Mouse (Mus musculus) ES-E14 (cell line): Measurements from ENCODE around the gene Stra6l. TPM values are rescaled to one million over a fixed set of nuclear protein-coding genes. Genes with fewer than 3 reads are reported as not detected.

ENCODE experiments used
- DNase-seq: peaks from one replicate; pipeline ENCODE4 v3.0.0-alpha.2; 2013; ENCODE audit warnings: low read depth, low spot score
- H3K27ac ChIP-seq: 2 replicates; pipeline ENCODE4 v1.5.1; 2012; ENCODE audit warnings: low read depth, mild to moderate bottlenecking, low read length, moderate library complexity, mixed read lengths; ENCODE audit not compliant: poor library complexity, insufficient read depth, severe bottlenecking
- H3K36me3 ChIP-seq: 2 replicates; pipeline ENCODE4 v1.6.1; 2012; ENCODE audit warnings: mild to moderate bottlenecking, low read length, moderate library complexity, mixed read lengths; ENCODE audit not compliant: control insufficient read depth, poor library complexity, insufficient read depth, severe bottlenecking
- H3K4me1 ChIP-seq, 2 experiments: fragments of 150-350 bp in 1 of 2; sonication (generic) in 1 of 2; 2 replicates each; pipeline ENCODE4 v1.6.1; 2012; ENCODE audit warnings: low read length in 2 of 2, mild to moderate bottlenecking in 1 of 2, mixed read lengths in 1 of 2; ENCODE audit not compliant: control insufficient read depth in 2 of 2, insufficient read depth in 2 of 2, poor library complexity in 1 of 2
- H3K4me3 ChIP-seq, 2 experiments: fragments of 150-350 bp in 1 of 2; sonication (generic) in 1 of 2; 2 replicates each; pipeline ENCODE4 v1.5.1; 2012; ENCODE audit warnings: low read length in 2 of 2, low read depth in 1 of 2, mild to moderate bottlenecking in 1 of 2, mixed read lengths in 1 of 2; ENCODE audit not compliant: insufficient read depth in 1 of 2, poor library complexity in 1 of 2, severe bottlenecking in 1 of 2
- H3K9ac ChIP-seq: 2 replicates; pipeline ENCODE4 v1.6.1; 2012; ENCODE audit warnings: low read depth, mild to moderate bottlenecking, low read length, mixed read lengths; ENCODE audit not compliant: poor library complexity, insufficient read depth, severe bottlenecking
- H3K9me3 ChIP-seq: fragments of 150-350 bp; sonication (generic); 2 replicates; pipeline ENCODE4 v1.6.1; 2012; ENCODE audit warnings: low read depth, mild to moderate bottlenecking, low read length; ENCODE audit not compliant: control insufficient read depth, insufficient read depth
- CHD2 ChIP-seq: IDR thresholded peaks from 2 replicates; pipeline ENCODE4 v1.6.1; 2014; ENCODE audit warnings: mild to moderate bottlenecking, low read depth, low read length, inconsistent platforms
- HCFC1 ChIP-seq: IDR thresholded peaks from 2 replicates; pipeline ENCODE4 v1.6.1; 2012; ENCODE audit warnings: low read length, inconsistent platforms, borderline replicate concordance; ENCODE audit not compliant: insufficient read depth
- MAFK ChIP-seq: IDR thresholded peaks from 2 replicates; pipeline ENCODE4 v1.6.1; 2014; ENCODE audit warnings: mild to moderate bottlenecking, low read depth, low read length, inconsistent platforms; ENCODE audit not compliant: insufficient read depth
- ZC3H11A ChIP-seq: IDR thresholded peaks from 2 replicates; pipeline ENCODE4 v1.6.1; 2012; ENCODE audit warnings: low read depth, mild to moderate bottlenecking, inconsistent platforms, low read length, borderline replicate concordance
- ZNF384 ChIP-seq: IDR thresholded peaks from 2 replicates; pipeline ENCODE4 v1.6.1; 2012; ENCODE audit warnings: low read depth, low read length, inconsistent platforms
- in situ Hi-C, 2 experiments: fragments of 600-800 bp; cut with MboI; formaldehyde crosslinking; loops; one replicate each; pipeline ENCODE4 v1.15.1; 2025; ENCODE audit warnings: low sequenced_read_pairs in 2 of 2, inconsistent platforms in 1 of 2; ENCODE audit not compliant: unreplicated experiment in 2 of 2
- total RNA-seq: library from RNA; depleted of rRNA; stranded (reverse); fragments of 300-350 nt; gene quantifications from 2 replicates; pipeline ENCODE4 v1.2.3, GENCODE M21; 2012; rRNA removed

The Stra6l gene
- total RNA-seq, 1 experiment = 0.40 TPM

- H3K36me3 ChIP-seq = no peaks in the 10 kb centered on the region
- H3K4me1 ChIP-seq = no peaks in the 10 kb centered on the region
- H3K9me3 ChIP-seq = no peaks in the 10 kb centered on the region
- no peak overlapping the region for H3K27ac ChIP-seq
- in situ Hi-C loops = no loop called here
- TF ChIP-seq ZNF384 = no peak
- no peak for TF ChIP-seq MAFK
- TF ChIP-seq CHD2 = no peak
- TF ChIP-seq ZC3H11A = no peak
- no peak for TF ChIP-seq HCFC1
- no peak overlapping the region for H3K4me3 ChIP-seq
- no peak for DNase-seq
- H3K9ac ChIP-seq = no peak overlapping the region
Measured at GRCm38 (mm10) chr4:45911876-45912275, 63.4 kb downstream of the Stra6l start.

DNA sequence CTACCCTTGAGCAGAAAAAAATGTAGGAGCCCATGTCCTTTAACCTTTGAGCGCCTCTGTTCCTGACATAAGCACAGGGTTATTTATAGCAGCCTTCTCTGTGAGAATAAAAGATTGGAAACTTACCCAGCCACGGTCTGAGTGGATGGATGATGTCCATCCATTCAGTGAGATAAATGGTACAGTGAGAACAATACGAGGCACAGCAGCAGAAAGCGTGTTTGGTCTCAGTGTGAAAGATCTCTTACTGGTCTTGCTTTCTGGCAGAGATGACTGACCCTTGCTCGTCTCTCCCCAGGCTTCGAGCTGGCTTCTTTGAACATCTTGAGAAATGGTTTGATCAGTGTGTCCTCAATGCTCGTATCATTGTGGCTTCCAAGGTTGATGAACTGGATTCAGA is 68.6 kb downstream of the Stra6l start:
- Histone ChIP-seq H3K9me3 (no peaks in the 10 kb centered on the region), H3K36me3 (no peaks in the 10 kb centered on the region), H3K27ac (no peak overlapping the region), H3K9ac (no peak overlapping the region), H3K4me1 (no peaks in the 10 kb centered on the region), H3K4me3 (no peak overlapping the region)
- in situ Hi-C loops = no loop called here
- TF ChIP-seq MAFK (no peak), CHD2 (no peak), ZNF384 (no peak), HCFC1 (no peak), ZC3H11A (no peak)
- no peak for DNase-seq

DNA sequence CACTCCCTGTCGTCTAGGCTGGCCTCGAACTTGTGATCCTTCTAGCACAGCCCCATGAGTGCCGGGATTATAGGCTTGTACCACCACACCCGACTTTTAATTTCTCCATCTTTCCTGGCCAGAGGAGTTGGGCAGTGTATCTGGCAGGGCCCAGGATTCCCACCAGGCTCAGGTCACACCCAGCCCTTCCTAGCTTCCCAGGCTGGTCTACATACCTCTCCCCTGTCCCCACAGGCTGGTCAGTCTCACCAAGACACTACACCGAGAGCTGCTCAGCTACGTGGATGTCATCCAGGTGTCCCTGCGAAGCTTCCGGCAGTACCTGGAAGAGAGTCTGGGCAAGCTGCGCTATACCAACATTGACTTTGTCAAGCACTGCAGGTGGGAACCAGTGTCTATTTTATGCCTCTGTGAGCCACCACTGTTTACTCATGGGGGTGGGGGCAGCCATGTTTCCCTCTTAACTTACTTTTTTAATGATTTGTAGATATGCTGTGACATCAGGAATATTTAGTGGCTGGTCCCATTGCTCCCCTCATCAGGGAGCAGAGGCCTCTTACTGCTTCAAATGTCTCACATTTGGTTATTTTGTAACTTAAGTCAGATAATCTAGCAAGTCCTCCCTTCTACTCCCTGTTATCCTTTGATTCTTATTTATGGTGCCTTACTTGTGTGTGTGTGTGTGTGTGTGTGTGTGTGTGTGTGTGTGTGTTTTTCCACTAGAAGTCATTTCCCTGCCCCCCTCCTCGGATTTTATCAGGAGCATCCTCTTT is 73.4 kb downstream of the Stra6l start:
- H3K27ac ChIP-seq = no peak overlapping the region
- in situ Hi-C loops = no loop called here
- no peak for DNase-seq
- H3K4me3 ChIP-seq = no peak overlapping the region
- no peak overlapping the region for H3K9ac ChIP-seq
- H3K36me3 ChIP-seq = no peaks in the 10 kb centered on the region
- TF ChIP-seq MAFK (no peak), HCFC1 (no peak), ZNF384 (no peak), CHD2 (no peak), ZC3H11A (no peak)
- H3K9me3 ChIP-seq = no peaks in the 10 kb centered on the region
- H3K4me1 ChIP-seq = no peaks in the 10 kb centered on the region

- no peaks in the 10 kb centered on the region for H3K4me1 ChIP-seq
- no peaks in the 10 kb centered on the region for H3K36me3 ChIP-seq
- no peak overlapping the region for H3K27ac ChIP-seq
- H3K4me3 ChIP-seq = no peak overlapping the region
- no peak for DNase-seq
- no peak overlapping the region for H3K9ac ChIP-seq
- in situ Hi-C loops = no loop called here
- no peak for TF ChIP-seq CHD2
- no peaks in the 10 kb centered on the region for H3K9me3 ChIP-seq
Measured at GRCm38 (mm10) chr4:45924011-45924410, 75.5 kb downstream of the Stra6l start.

DNA sequence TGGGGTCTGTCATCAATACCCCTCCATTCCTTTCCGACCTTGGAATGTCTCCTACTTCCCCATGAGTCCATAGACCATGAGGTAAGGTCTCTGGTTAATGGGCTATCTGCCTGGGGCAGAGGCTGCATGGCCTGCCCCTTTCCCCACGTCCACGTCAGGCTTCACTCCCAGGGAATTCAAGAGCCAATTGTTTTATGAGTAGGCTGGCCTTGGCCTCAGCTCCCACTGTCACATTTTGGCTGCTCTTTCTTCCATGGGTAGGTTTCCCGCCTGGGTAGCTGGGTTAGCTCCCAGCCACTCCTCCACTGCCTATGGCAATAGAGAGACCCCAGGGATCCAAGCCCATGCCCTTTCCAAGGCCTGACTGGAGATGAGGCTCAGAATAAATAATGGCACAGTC is 80.1 kb downstream of the Stra6l start:
- Histone ChIP-seq H3K4me3 (no peak overlapping the region), H3K27ac (no peak overlapping the region), H3K4me1 (no peaks in the 10 kb centered on the region), H3K9ac (no peak overlapping the region), H3K36me3 (no peaks in the 10 kb centered on the region), H3K9me3 (no peaks in the 10 kb centered on the region)
- in situ Hi-C loops = no loop called here
- TF ChIP-seq ZNF384 (no peak), MAFK (no peak), ZC3H11A (no peak), HCFC1 (no peak), CHD2 (no peak)
- DNase-seq = no peak

Other genes starting within 250 kb of the Stra6l start
- gene Aldh1b1, start 49.6 kb upstream of the Stra6l start, total RNA-seq = 3.6 and 4.0 TPM in 2 replicates
- gene Igfbpl1, start 21.7 kb upstream of the Stra6l start, total RNA-seq = 4.1 and 6.8 TPM in 2 replicates
- gene Ccdc180, start 41.6 kb downstream of the Stra6l start, total RNA-seq = not detected in 2 replicates
- 2.2 and 6.0 TPM in 2 replicates for gene Tdrd7, start 116.7 kb downstream of the Stra6l start, total RNA-seq
- 0.53 and 0.54 TPM in 2 replicates for gene Tmod1, start 190.3 kb downstream of the Stra6l start, total RNA-seq